Mouse (Mus musculus) heart, postnatal 0 days (tissue): ENCODE data around the gene Ano6.

Source experiments
- CTCF ChIP-seq: IDR thresholded peaks from 2 replicates; pipeline ENCODE4 v1.5.1; 2016; ENCODE audit warnings: antibody characterized with exemption, control low read depth, low read depth
- EP300 ChIP-seq: IDR thresholded peaks from 2 replicates; pipeline ENCODE4 v1.6.1; 2016; ENCODE audit warnings: antibody characterized with exemption, low read depth

- TF ChIP-seq CTCF (no peak), EP300 (no peak)
These were observed 81.8 kb downstream of the Ano6 start for GRCm38 (mm10) chr15:95872447-95872846.
